Mouse (Mus musculus) gastrocnemius, adult 8-10 months (tissue): ENCODE measurements around the gene Dtnb. TPM values are rescaled to one million over a fixed set of nuclear protein-coding genes. Genes with fewer than 3 reads are reported as not detected.
"Not testable (repeated sequence)": the region's sequence is repeated elsewhere in the genome, so short reads cannot be mapped to it uniquely, and the experiment has no call there.

Experiments
- DNase-seq, 2 experiments: peaks; one replicate each; pipeline ENCODE4 v3.0.0; 2022; ENCODE audit warnings: low spot score in 2 of 2
- total RNA-seq, 4 experiments: library from RNA; stranded (reverse); gene quantifications; 2 replicates each; pipeline ENCODE4 v1.2.4; 2022

Gene Dtnb
- total RNA-seq, 4 experiments from 2014 or later: 1.4 to 9.8 (median 5.4) TPM

DNA sequence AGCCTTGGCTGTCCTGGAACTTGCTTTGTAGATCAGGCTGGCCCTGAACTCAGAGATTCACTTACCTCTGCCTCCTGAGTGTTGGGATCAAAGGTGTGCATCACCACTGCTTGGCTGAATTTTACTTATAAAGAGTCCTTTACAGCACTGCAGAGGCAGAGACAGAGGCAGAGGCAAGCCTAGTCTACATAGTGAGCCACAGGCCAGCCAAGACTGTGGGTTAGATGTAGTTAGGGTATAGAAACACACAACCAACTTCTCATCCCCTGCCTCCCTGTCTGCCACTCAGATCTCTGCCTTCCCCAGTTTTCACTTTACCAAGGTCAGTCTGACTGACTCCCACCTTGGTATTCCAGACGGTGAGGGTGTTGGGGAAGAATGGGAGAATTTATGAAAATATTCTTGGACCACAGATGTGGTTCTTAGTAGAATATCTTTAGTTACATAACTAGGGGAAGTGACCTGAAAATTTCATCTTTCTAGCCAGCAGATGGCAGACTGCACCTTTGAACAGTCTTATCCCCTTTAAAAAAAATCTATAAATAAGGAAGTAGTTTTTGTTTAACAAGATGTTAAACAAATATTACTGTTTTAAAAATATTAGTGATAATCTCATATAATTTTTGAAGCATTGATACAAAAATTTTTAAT is 88.9 kb downstream of the Dtnb start:
- no peak for DNase-seq

- no peak for DNase-seq
Observed at GRCm38 (mm10) chr12:3662660-3663059, 90.5 kb downstream of the Dtnb start.

GRCm38 (mm10) chr12:3663386-3663785 is 91.2 kb downstream of the Dtnb start:
- DNase-seq: no peak

DNA sequence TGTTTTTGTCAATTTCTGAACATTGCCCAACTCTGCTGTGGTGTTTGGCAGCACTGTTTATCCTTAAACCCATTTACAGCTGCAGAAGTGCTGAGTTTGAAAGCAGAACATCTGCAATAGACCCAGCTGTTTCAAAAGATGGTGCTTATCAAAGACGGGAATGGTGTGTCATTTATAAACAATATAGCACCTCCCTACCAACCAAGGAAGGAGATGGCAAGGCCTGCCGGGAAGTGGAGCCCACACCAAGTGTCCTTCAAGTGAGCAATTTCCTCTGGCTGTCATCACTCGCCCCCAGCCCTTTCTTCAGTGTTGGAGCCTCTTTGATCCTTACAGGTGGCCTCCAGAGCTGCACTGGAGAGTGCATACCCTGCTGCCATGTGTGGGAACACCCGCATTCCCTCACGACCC is 97.8 kb downstream of the Dtnb start:
- no peak for DNase-seq

GRCm38 (mm10) chr12:3671117-3671516 is 98.9 kb downstream of the Dtnb start:
- no peak for DNase-seq

DNA sequence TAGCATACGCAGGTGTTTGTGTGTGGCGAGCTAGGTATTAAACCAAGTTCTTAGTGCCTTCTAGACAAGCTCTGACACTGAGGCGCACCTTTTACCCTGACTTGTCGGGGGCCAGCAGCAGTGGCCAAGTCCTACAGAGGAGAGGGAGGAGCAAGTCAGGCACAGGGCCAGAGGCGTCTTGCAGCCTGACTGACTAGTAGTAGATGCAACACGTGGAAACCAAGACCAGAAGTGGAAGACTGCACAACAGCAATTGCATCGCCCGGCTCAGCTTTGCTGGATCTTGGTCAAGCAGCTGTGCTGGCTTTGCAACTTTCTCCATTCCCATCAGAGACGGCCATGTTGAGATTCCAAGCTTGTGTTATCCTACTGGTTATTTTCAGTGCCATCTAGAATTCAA is 100.6 kb downstream of the Dtnb start:
- no peak for DNase-seq

GRCm38 (mm10) chr12:3673886-3674285 is 101.7 kb downstream of the Dtnb start:
- DNase-seq: no peak

GRCm38 (mm10) chr12:3674913-3675312 is 102.7 kb downstream of the Dtnb start:
- no peak for DNase-seq

DNA sequence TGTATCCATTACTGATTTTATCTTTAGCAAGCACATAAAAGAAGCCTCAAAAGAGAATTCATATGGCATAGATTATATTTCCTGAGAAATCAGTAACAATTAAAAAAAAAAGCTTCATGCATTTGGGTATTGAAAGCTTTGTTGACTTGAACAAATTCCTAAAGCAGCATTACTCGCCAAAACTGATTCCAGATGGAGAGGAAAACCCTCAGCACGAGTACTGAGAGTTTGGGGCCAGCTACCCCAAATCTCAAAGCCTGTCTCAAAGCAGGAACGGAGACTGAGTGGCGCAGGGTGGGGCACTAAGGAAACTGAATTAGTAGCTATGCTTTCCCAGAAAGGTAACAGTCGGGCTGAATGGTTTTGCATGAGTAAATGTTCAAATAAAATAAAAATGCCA is 108.5 kb downstream of the Dtnb start:
- no peak for DNase-seq

GRCm38 (mm10) chr12:3683041-3683440 is 110.9 kb downstream of the Dtnb start:
- no peak for DNase-seq

DNA sequence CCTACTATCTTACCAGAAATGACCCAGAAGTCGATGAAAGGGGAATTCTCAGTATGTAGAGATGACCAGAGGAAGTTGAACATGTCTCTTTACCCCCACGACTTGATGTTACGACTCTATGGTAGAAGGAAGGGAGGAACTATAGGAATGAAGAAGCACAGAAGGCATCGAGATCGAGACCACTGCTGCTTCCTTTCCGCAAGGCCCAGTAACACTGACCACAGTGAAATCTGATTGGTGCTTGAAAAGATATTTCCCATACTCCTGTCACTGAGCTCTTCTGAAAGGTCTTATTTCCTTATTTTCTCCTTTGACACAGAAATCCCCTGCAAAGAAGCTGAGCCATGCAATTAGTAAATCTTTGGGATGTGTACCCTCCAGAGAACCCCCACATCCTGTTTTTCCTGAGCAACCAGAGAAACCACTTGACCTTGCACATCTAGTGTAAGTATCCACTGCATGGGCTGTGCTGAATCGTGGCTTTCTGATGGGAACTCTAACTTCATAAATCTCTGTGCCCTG is 114.3 kb downstream of the Dtnb start:
- no peak for DNase-seq

DNA sequence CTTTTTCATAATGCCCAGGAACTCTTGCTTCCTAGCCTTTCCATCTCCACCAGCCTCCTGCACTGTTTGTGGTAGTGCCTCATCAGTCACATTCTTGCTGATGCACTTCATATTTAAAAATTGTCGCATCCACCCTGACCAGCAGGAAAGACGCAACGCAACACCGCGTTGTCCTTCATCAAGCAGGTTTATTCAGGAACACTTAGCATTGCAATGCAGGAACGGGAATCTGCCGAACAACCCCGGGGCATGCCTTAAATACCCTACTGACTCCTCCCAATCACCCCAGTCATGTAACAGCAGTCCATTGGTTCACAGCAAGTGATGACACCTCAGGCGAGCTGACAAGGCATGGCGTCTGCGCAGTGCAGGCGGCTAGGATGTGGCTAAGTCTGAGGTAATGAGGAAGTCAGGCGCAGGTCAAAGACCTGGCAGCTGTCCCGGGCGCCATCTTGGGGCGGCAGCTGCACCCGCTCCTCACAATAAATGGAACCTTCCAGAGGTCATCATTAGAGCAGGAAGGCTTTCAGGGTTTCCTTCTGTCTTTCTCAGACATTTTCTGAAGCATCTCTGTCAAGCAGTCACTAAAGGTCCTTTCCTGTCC is 118.8 kb downstream of the Dtnb start:
- not testable (repeated sequence) for DNase-seq

DNA sequence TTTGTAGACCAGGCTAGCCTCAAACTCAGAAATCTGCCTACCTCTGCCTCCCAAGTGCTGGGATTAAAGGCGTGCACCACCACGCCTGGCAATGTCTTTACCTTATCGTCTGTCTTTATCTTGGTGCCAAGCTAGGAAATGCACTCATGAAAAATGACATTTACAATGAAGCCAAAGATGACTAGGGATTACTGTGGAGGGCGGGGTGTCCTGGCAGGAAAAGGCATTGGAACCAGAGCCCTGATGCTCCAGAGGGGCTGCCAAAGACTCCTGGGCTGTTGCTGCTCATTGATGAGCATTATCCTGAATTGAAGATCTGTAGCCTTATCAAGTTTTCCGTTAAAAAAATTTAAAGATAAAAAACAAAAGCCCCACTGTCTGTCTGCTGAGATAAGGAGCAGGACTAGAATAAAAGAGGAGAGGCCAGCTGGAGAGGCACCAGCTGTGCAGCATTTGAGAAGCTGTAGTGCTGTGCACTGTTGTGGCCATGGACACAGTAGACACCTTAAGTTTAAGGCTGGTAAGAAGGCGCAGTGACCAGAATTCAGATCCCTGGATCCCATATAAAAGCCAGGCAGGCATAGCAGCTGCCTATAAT is 120.7 kb downstream of the Dtnb start:
- DNase-seq: no peak

DNA sequence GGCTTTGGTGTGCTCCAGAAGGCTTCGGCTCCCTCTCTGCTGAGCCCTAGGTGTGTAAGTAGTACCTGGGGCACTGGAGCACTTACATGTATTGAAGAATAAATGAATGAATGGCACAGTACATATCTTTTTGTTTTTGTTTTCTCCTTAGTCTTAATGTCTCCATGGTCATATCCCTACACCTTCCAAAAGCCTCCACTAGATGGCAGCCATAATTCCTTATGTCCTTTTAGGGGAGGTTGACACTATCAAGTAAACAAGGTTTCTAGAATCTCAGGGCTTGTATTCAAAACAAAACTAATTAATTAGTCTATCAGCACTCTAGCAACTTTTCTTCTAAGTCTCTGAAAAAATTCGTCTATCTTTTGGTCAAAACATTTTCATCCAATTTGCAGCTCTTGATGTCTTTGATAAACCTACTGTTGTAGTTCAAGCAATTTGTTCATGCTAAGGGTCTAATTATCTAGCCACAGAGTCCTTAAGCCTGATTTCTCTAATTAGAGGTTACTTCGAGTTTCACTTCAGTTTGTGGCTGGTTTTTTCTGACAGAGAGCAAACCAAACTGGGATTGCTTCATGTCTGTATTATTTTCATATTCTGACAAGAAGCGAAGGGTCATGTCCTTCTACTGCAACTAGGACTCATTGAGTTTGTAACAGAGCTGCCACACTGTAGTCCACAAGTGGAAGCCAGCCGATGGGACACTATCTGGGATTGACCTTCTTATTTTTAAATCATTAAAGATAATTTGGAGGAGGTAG is 123.7 kb downstream of the Dtnb start:
- DNase-seq: peak in 1 of 2 experiments; percentile 8

GRCm38 (mm10) chr12:3700503-3700902 is 128.3 kb downstream of the Dtnb start:
- no peak for DNase-seq

DNA sequence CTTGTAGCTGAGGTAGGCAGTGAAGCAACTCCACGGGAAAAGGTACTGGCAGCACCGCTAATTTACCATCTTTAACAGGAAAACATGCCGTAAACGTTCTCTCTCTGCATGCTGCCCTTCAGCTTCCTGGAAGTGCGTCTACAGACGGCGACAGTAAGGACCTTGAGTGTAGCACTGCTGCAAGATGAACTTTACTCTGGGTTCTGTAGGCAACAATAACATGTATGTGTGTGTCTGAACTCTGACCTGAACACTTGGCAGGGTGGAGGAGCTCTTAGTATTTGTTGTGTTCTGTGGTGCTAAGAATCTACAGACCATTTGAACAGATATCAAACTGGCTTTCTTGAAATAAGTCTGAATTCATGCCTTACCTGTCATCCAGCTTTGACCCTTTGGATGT is 130.7 kb downstream of the Dtnb start:
- DNase-seq: no peak

DNA sequence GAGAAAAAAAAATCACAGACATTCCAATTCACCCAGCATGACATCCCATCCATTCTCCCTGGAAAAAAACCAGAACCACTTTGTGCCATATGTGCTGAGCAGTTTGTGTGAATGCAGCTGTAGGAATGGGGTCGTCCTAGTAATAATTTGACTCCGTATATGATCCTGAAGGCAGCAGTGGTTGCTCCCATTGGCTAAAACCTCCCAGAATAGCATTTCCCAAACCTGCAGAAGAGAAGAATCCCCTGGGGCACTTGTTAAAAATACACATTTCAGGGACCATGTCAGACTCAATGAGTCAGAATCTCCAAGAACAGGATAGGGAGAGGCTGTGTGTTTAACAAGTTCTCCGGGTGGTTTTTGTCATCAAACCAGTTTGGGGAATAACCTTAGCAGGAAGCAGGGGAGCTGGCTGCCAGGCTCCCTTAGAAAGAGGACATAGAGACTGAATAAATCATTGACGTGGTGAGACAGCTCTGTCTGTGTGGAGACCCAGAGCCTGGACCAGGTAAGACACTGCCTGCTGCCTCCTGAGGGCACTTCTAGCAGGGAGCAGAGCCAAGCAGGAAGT is 147.1 kb downstream of the Dtnb start:
- no peak for DNase-seq

- no peak for DNase-seq
Observed at GRCm38 (mm10) chr12:3720527-3720926, 148.3 kb downstream of the Dtnb start.

DNA sequence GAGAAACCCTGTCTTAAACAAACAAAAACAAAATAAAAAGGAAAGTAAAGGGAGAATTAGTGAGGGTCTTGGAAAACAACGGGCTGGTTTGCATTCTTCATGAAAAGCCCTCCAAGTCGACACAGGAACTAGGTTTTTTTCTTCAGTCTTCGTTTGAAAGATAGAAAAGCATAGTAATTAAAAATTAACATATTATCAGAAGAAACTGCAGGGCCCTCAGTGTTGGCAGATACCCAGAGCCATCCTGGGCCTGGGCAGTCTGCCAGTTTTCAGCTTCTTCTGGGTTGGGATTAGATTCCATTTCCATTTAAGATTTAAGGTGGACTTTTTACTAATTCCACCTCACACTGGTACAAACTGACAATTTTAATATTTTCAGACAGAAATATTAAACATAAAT is 151.6 kb downstream of the Dtnb start:
- DNase-seq: no peak

- no peak for DNase-seq
Observed at GRCm38 (mm10) chr12:3724822-3725370, 152.7 kb downstream of the Dtnb start.

DNA sequence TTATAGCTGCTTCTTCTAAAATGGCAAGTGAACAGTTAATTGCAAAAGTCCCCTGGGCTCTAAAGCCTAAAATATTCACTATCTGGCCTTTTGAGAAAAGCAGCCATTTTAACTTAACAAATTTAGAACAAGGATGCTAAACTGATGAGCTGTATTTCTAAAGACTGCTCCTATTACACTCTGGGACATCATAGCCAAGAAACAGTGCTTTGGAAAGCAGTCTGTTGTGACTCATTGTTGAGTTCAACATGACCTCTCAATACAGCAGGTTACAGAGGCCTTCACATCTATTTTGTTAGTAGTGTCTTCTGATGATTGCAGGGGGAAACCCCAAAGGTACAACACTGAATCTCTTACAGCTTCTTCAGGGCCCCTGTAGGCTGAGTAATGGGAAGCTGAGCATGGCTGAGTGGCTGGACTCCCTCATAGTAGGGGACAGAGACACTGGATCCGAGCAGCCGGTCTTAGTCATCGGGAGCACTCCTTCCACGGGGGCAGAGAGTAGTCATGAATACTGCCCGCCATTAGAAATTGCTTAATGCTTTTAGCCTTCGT is 157.4 kb downstream of the Dtnb start:
- DNase-seq: no peak
